Mouse (Mus musculus) hematopoietic stem cell, adult 5-6 weeks (primary cell): Measurements from ENCODE around the gene Ltbp3. TPM values are rescaled to one million over a fixed set of nuclear protein-coding genes. Genes with fewer than 3 reads are reported as not detected.

Source experiments
- ATAC-seq, 2 experiments: fragments of 125-278 bp in 1 of 2; replicated peaks in 1 of 2; 2 replicates each; pipeline ENCODE4 v1.8.0; 2016 to 2017; ENCODE audit warnings: inconsistent platforms in 2 of 2, mild to moderate bottlenecking in 2 of 2, moderate number of reproducible peaks in 2 of 2, low read depth in 1 of 2, moderate TSS enrichment in 1 of 2; ENCODE audit not compliant: low FRiP score in 2 of 2, poor library complexity in 2 of 2, severe bottlenecking in 2 of 2, insufficient read depth in 1 of 2, low TSS enrichment in 1 of 2
- total RNA-seq: library from RNA; stranded (forward); fragments of 172-1452, 232-1000 nt; gene quantifications from 2 replicates; pipeline ENCODE4 v1.2.3, GENCODE M21; 2017

The Ltbp3 gene
- total RNA-seq, 1 experiment from 2014 or later, result 23.5 TPM

- no peak for ATAC-seq
These were observed 1.0 kb downstream of the Ltbp3 start for GRCm38 (mm10) chr19:5741641-5742240.

- ATAC-seq, result no peak
These were observed 1.5 kb downstream of the Ltbp3 start for GRCm38 (mm10) chr19:5742241-5742641.

GRCm38 (mm10) chr19:5743576-5743975 lies 2.9 kb downstream of the Ltbp3 start:
- peak; percentile 91 to 92 for ATAC-seq

- no peak for ATAC-seq
These were observed 5.3 kb downstream of the Ltbp3 start for GRCm38 (mm10) chr19:5745756-5746710.

- ATAC-seq, result no peak
These were observed 6.2 kb downstream of the Ltbp3 start for GRCm38 (mm10) chr19:5746907-5747363.

- no peak for ATAC-seq
These were observed 8.8 kb downstream of the Ltbp3 start for GRCm38 (mm10) chr19:5749476-5749875.

- ATAC-seq, result no peak
These were observed 10.2 kb downstream of the Ltbp3 start for GRCm38 (mm10) chr19:5750951-5751350.

GRCm38 (mm10) chr19:5751742-5752141 lies 11.0 kb downstream of the Ltbp3 start:
- no peak for ATAC-seq

GRCm38 (mm10) chr19:5756321-5756985 lies 15.7 kb downstream of the Ltbp3 start:
- ATAC-seq, result no peak

GRCm38 (mm10) chr19:5756991-5757636 lies 16.4 kb downstream of the Ltbp3 start:
- ATAC-seq, result no peak

GRCm38 (mm10) chr19:5758878-5759403 lies 18.2 kb downstream of the Ltbp3 start:
- no peak for ATAC-seq

GRCm38 (mm10) chr19:5763163-5763562 lies 22.5 kb downstream of the Ltbp3 start:
- ATAC-seq, result no peak

- ATAC-seq, result no peak
These were observed 26.6 kb downstream of the Ltbp3 start for GRCm38 (mm10) chr19:5767271-5767670.

GRCm38 (mm10) chr19:5770311-5770710 lies 29.6 kb downstream of the Ltbp3 start:
- no peak for ATAC-seq

- ATAC-seq, result peak; percentile 93 to 97
These were observed 30.5 kb downstream of the Ltbp3 start, which contains the start of gene Scyl1 for GRCm38 (mm10) chr19:5770925-5771860. Gene Scyl1, minus strand, starts transcription at chr19:5771419.

GRCm38 (mm10) chr19:5777387-5778032 lies 36.8 kb downstream of the Ltbp3 start:
- no peak for ATAC-seq
